Mouse (Mus musculus) small intestine, adult 2 months (tissue): ENCODE measurements around the gene Gm5129. TPM values are rescaled to one million over a fixed set of nuclear protein-coding genes. Genes with fewer than 3 reads are reported as not detected.

ENCODE experiments used
- H3K27ac ChIP-seq: fragments of 200-500 bp; 2 replicates; pipeline ENCODE4 v1.5.1; 2012; ENCODE audit warnings: low read depth, low read length, control low read depth, inconsistent platforms; ENCODE audit not compliant: insufficient read depth
- H3K27me3 ChIP-seq: fragments of 200-500 bp; 2 replicates; pipeline ENCODE4 v1.6.1; 2012; ENCODE audit warnings: mild to moderate bottlenecking, moderate library complexity, low read length, inconsistent platforms; ENCODE audit not compliant: control insufficient read depth, insufficient read depth
- H3K36me3 ChIP-seq: fragments of 200-500 bp; 2 replicates; pipeline ENCODE4 v1.6.1; 2012; ENCODE audit warnings: mild to moderate bottlenecking, low read length, control low read depth, inconsistent platforms; ENCODE audit not compliant: control insufficient read depth, insufficient read depth
- H3K4me1 ChIP-seq: fragments of 200-500 bp; 2 replicates; pipeline ENCODE4 v1.6.1; 2012; ENCODE audit warnings: low read length, inconsistent platforms, mixed read lengths; ENCODE audit not compliant: control insufficient read depth, insufficient read depth, insufficient read length
- H3K4me3 ChIP-seq: fragments of 200-500 bp; 2 replicates; pipeline ENCODE4 v1.5.1; 2012; ENCODE audit warnings: low read depth, mild to moderate bottlenecking, control low read depth, inconsistent platforms, low read length, moderate library complexity
- CTCF ChIP-seq: fragments of 200-500 bp; IDR thresholded peaks from 2 replicates; pipeline ENCODE4 v1.5.1; 2012; ENCODE audit warnings: low read depth, mild to moderate bottlenecking, control low read depth, inconsistent platforms, low read length, moderate library complexity, mixed read lengths; ENCODE audit not compliant: insufficient replicate concordance, insufficient read length; ENCODE audit errors: extremely low read depth
- POLR2A ChIP-seq: fragments of 200-500 bp; IDR thresholded peaks from 2 replicates; pipeline ENCODE4 v1.6.1; 2012; ENCODE audit warnings: low read depth, mild to moderate bottlenecking, control low read depth, inconsistent platforms, low read length, moderate library complexity
- WGBS: fragments of 180-500 bp; shearing (Covaris S2); methylation state at CpG from one replicate; pipeline ENCODE4 v1.1.7; 2018; 5-methylcytosine and 5-hydroxymethylcytosine counted together
- polyA plus RNA-seq: library from polyadenylated mRNA; depleted of rRNA; stranded (reverse); fragments of >200 nt; gene quantifications from 2 replicates; pipeline ENCODE4 v1.2.3, GENCODE M21; 2012; rRNA removed

Gm5129 gene
- polyA plus RNA-seq, 1 experiment, result not detected

- H3K4me3 ChIP-seq, result no peak overlapping the region
- H3K27ac ChIP-seq, result peak overlapping the region; percentile 51
- no peaks in the 10 kb centered on the region for H3K36me3 ChIP-seq
- H3K27me3 ChIP-seq, result no peaks in the 10 kb centered on the region
- TF ChIP-seq POLR2A (peak; percentile 29; the same call in 1 of the 2 replicates), CTCF (no peak)
- WGBS, result 34% methylated on average over 4 of the region's 4 CpGs
- peaks cover 12% of the 10 kb centered on the region; the same call in 1 of the 2 replicates for H3K4me1 ChIP-seq
Measured at GRCm38 (mm10) chr5:29698493-29698892, 37.2 kb downstream of the Gm5129 start.

- WGBS, result 46% methylated on average over 7 of the region's 7 CpGs
- no peaks in the 10 kb centered on the region; the same call in 1 of the 2 replicates for H3K36me3 ChIP-seq
Measured at GRCm38 (mm10) chr5:29688352-29688751, 47.4 kb downstream of the Gm5129 start.

GRCm38 (mm10) chr5:29687671-29688070 is 48.1 kb downstream of the Gm5129 start:
- TF ChIP-seq CTCF, result peak; percentile 56; the same call in 1 of the 2 replicates
- TF ChIP-seq POLR2A, result no peak
- Histone ChIP-seq H3K27ac (no peak overlapping the region), H3K4me3 (no peak overlapping the region), H3K4me1 (no peaks in the 10 kb centered on the region), H3K27me3 (no peaks in the 10 kb centered on the region), H3K36me3 (no peaks in the 10 kb centered on the region; the same call in 1 of the 2 replicates)
- WGBS, result 43% methylated on average over 3 of the region's 3 CpGs

More at GRCm38 (mm10) chr5:29688352-29688751, 47.4 kb downstream of the Gm5129 start:
- Histone ChIP-seq H3K4me3 (no peak overlapping the region), H3K27ac (no peak overlapping the region), H3K4me1 (no peaks in the 10 kb centered on the region), H3K27me3 (no peaks in the 10 kb centered on the region)
- TF ChIP-seq CTCF (no peak), POLR2A (no peak)

Other genes with a start within 250 kb of the Gm5129 start
- gene Ube3c, start 166.7 kb downstream of the Gm5129 start, polyA plus RNA-seq, result 3.0 and 6.3 TPM in 2 replicates
- 8.4 and 21.7 TPM in 2 replicates for gene Dnajb6, start 248 bp downstream of the Gm5129 start, polyA plus RNA-seq